Mouse (Mus musculus): ENCODE measurements around the gene Arhgap15. TPM values are rescaled to one million over a fixed set of nuclear protein-coding genes. Genes with fewer than 3 reads are reported as not detected.
"Not testable (repeated sequence)": the region's sequence is repeated elsewhere in the genome, so short reads cannot be mapped to it uniquely, and the experiment has no call there.

Arhgap15 gene
- 149 and 151 TPM in 2 replicates for total RNA-seq (2015)
- 173 and 185 TPM in 2 replicates for total RNA-seq (2017)

DNA sequence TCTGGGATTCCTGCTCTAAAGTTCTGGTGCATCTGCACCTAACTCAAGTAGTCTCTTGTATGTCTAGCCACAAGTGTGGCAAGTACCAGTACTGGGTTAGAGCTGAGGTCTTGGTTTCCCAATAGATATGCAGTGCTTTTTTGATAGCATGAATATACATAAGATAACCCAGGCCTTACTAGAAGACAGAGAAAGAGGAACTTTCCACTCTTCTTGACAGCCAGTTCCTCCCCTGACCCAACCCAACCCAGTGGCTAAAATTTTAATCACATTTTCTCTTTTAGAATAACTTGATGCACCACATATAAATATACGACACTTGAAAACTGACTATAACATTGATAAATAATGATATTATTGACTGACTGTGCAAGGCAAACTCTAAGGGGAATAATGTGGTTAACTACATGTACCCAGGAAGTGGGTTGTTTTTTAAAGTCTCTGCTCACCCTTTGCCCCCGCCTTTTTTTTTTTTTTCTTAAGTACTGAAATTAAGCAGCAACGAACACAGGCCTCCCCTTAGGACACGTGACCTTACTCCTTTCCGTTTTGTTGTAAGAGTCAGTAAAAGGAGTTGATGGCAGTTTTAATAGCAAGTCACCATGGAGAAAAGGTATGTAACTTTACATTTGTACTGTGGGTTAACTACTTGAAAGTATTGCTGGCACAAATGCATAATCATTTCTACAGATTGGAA is at the start of gene Arhgap15:
Gene Arhgap15, plus strand, starts transcription at position 538 of the 697 bp plus-strand sequence.
- peak; percentile 84 for ATAC-seq (ENCODE audit: poor library complexity, severe bottlenecking)

GRCm38 (mm10) chr2:43712611-43713138 is 35.9 kb upstream of the Arhgap15 start:
- ATAC-seq (ENCODE audit: poor library complexity, severe bottlenecking): no peak

GRCm38 (mm10) chr2:43722446-43723103 is 26.0 kb upstream of the Arhgap15 start:
- peak; percentile 78 for ATAC-seq (ENCODE audit: poor library complexity, severe bottlenecking)

DNA sequence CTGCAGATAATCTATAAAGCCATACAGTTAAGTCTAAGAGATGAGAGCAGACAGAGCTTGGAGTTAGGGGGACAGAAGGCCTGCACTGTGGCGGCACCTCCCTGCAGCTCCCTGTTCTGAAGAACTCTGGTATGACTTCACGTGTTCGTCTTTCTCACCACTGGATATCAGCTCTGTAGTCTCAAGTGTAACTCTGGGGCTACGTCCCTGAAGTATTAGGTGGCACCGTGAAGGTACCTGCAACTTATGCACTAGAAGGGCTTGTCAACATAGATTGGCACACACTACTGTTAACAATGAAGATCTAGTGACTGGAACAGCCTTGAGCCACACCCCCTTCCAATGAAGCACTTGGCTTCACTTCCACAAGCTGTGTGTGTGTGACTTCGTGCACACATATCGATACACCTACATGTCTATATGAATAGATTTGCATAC is 25.5 kb upstream of the Arhgap15 start:
- ATAC-seq (ENCODE audit: poor library complexity, severe bottlenecking): no peak

DNA sequence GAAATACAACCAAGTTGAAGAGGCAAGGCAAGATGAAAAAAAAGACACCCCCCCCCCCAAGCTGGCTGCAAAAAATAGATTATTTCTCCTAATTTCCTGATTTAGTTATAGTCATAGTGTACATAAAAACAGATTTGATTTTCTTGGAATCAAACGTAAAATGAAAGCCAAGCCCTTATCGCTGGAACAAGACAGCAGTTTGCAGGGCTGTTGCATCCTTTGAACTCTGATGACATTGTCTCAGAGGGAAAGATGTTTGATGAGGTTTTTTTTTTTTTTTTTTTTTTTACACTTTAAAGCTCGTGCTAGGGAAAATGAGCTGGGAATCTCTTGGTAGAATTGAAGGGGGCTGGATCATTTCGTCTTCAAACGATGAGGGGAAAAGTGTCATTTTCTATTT is 21.4 kb upstream of the Arhgap15 start:
- ATAC-seq (ENCODE audit: poor library complexity, severe bottlenecking): no peak

DNA sequence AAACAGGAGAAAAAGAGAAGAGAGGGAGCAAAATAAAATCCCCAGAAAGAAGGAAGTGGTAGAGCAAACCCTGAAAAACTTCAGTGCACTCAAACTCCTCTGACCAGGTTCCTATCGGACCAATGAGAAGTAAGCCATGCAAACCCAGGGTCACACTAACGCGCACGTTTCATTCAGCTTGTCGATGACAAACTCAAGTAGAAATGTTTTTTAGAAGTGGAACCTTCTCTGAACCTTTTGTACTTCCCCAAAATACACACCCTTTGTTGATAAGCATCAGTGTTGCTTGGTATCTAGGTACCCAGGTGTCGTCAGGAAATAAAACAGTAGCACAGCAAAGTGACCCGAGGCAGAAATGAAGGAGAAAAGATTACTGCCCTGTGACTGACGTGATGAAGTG is 20.9 kb upstream of the Arhgap15 start:
- ATAC-seq (ENCODE audit: poor library complexity, severe bottlenecking): peak; percentile 83

DNA sequence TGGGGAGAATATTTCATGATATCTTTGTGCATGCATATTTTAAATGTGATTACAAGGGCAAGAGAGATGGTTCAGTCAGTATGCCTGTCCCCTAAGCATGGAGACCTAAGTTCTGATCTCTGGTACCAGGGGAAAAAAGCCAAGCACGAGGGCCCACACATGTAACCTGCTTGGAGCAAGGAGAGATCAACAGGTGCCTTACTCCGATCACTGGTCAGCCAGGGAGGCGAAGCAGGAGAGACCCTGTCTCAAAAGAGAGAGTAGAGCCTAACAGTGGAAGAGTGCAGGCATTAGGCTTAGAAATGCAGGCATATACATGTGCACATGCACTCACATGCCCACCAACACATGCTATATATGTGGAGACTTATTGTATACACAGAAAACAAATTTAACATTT is 19.8 kb upstream of the Arhgap15 start:
- no peak for ATAC-seq (ENCODE audit: poor library complexity, severe bottlenecking)

GRCm38 (mm10) chr2:43732396-43732795 is 16.2 kb upstream of the Arhgap15 start:
- peak; percentile 30; the same call in 1 of the 2 replicates for ATAC-seq (ENCODE audit: poor library complexity, severe bottlenecking)

DNA sequence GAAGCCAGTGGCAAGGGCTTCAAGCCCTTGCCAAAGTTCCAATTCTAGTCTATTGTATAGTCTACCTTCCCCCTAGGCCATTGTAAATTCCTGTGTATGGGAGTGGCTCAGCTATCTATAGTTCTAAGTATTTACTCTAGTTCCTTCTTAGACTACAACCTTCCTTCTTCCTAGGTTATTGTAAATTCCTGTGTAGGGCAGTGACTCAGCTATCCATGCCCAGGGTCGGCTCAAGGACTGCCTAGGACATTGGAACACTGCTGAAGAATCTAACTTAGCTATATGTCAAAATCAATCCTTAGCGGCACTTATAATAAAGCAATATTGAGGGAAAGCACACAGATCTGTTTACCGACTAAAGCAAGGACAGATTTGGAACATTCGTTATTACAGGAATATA is 13.6 kb upstream of the Arhgap15 start:
- not testable (repeated sequence) for ATAC-seq (ENCODE audit: poor library complexity, severe bottlenecking)

- ATAC-seq (ENCODE audit: poor library complexity, severe bottlenecking): peak; percentile 34
Measured at GRCm38 (mm10) chr2:43737546-43737945, 11.1 kb upstream of the Arhgap15 start.

- peak; percentile 87 for ATAC-seq (ENCODE audit: poor library complexity, severe bottlenecking)
Measured at GRCm38 (mm10) chr2:43738562-43739112, 10.0 kb upstream of the Arhgap15 start.

GRCm38 (mm10) chr2:43739190-43739818 is 9.3 kb upstream of the Arhgap15 start:
- ATAC-seq (ENCODE audit: poor library complexity, severe bottlenecking): peak; percentile 52

- no peak for ATAC-seq (ENCODE audit: poor library complexity, severe bottlenecking)
Measured at GRCm38 (mm10) chr2:43749321-43749720, 697 bp downstream of the Arhgap15 start.

DNA sequence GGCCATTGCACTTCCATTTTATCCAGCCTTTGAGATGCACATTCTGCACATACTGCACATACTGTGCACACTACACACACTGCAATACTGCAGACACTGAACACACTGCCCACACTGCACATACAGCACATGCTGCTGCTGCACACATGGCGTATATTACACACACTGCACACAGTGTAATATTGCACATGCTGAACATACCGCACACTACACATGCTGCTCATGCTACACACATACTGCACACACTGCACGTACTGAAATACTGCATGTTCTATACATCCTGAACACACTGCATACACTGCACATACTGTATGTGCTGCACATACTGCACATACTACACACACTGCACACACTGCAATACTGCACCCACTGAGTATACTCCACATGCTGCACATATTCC is 7.3 kb downstream of the Arhgap15 start:
- ATAC-seq (ENCODE audit: poor library complexity, severe bottlenecking): no peak

DNA sequence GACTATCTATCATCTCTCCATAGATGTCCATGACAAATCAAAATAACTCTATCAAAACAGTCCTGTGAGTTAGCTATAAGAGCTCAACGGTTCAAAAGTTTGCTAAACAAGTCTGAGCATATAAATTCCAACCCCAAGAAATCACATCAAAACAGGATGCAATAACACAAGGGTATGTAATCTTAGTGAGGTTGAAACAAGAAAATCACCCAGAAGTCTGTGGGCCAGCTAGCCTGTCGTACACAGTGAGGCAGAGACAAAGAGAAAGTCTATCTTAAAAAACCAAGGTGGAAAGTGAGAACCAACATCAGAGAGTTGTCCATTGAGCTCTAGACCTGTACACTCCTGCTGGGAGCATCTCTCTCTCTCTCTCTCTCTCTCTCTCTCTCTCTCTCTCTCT is 8.0 kb downstream of the Arhgap15 start:
- ATAC-seq (ENCODE audit: poor library complexity, severe bottlenecking): no peak

- peak; percentile 79 for ATAC-seq (ENCODE audit: poor library complexity, severe bottlenecking)
Measured at GRCm38 (mm10) chr2:43761735-43762134, 13.1 kb downstream of the Arhgap15 start.

DNA sequence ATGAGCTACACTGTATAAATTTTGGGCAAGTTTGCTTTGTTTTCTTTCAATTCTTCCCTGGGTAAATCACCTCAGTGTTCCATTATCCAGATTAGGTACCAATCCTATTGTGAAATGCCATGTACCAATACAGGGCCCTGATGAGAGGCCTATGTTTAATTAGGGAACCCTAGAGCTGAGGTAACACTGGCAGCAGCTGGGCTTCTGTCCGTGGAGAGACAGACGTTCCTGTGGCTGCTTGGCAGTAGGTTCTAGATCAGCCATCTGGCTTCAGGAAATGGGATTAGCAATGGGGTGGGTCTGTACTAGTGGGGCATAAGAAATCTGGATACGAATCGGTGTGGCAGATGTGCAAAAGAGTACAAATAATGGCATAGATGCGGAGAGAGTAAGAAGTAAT is 14.7 kb downstream of the Arhgap15 start:
- peak; percentile 40 for ATAC-seq (ENCODE audit: poor library complexity, severe bottlenecking)

- no peak for ATAC-seq (ENCODE audit: poor library complexity, severe bottlenecking)
Measured at GRCm38 (mm10) chr2:43764456-43764855, 15.8 kb downstream of the Arhgap15 start.

GRCm38 (mm10) chr2:43766200-43766599 is 17.6 kb downstream of the Arhgap15 start:
- ATAC-seq (ENCODE audit: poor library complexity, severe bottlenecking): no peak

DNA sequence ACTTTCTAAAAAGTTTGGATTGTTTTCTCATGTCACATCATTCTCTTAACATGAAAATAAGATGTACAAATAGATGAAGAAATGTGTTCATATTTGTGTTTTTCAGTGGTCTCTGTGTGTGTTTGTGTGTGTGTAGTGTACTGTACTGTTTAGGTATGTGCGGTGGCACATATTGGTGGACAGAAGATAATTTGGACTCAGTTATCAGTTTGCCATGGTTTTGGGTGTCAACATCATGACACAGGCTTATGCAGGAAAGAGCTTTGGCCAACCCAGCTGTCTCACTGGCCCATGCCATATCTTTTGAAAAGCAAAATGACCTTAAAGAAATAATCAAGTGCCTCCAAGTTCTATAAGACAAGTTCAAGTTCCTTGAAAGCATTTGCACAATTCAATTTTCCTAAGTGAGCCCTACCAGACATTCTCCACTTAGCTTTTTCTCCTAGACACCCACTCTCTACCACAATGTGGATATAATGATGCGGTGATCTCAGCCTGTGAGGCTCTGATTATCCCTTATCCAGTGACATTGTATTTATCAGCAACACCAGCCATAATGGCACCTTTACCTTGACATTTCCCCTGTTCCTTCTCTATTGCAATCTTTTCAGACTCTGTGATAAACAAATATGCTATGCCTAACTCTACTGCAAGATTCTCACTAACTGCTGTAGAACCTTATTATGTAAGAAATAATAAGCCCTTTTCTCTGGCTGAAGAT is 21.4 kb downstream of the Arhgap15 start:
- no peak for ATAC-seq (ENCODE audit: poor library complexity, severe bottlenecking)

DNA sequence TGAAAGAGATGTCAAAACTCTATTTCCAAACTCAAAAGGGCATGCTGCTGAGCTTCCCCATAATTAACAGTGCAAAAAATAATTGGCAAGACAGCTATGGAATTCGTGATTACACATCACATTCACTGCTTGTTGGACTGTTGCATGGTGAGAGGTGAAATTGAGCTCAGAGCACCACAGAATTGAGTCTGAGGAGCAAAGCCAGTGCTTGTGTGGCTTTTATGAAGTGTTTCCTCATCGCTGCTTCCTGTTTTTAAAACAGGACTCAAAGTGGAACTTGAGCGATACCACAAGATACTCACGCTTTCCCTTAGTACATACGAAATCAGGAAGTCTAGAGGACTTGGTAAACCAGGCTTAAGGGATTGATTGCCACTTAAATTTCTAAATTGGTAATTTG is 24.0 kb downstream of the Arhgap15 start:
- peak; percentile 99 for ATAC-seq (ENCODE audit: poor library complexity, severe bottlenecking)

All from megakaryocyte, adult 5-6 weeks (primary cell).